Mouse (Mus musculus): ENCODE results near the gene Esam.

- no peak for TF ChIP-seq GATA1 (IDR thresholded peaks at IDR 0.05; ENCODE audit: borderline replicate concordance, low read length)
- TF ChIP-seq CTCF (IDR thresholded peaks at IDR 0.05; ENCODE audit: low read depth, low read length): no peak
- no peak for TF ChIP-seq GATA2 (IDR thresholded peaks at IDR 0.05; ENCODE audit: borderline replicate concordance, low read depth, low read length)
- no peak for TF ChIP-seq POLR2AphosphoS5 (IDR thresholded peaks at IDR 0.05; ENCODE audit: insufficient replicate concordance, low read depth, low read length)
Measured at GRCm38 (mm10) chr9:37576436-37576930, 48.6 kb downstream of the Esam start.
